Mouse (Mus musculus): Measurements from ENCODE around the gene Rbks. TPM values are rescaled to one million over a fixed set of nuclear protein-coding genes. Genes with fewer than 3 reads are reported as not detected.
A peak's percentile ranks its signal among the peaks of the same experiment; 100 is the strongest.

Gene Rbks
- total RNA-seq (2012; rRNA removed) = 2.1 and 2.2 TPM in 2 replicates

- H3K4me3 ChIP-seq (ENCODE audit: insufficient read depth in 1 of 2, low read depth in 1 of 2, low read length in 2 of 2, poor library complexity in 1 of 2, severe bottlenecking in 1 of 2) = peak within 1 kb of the TSS; percentile 90 to 98
- in situ Hi-C loops (cut with MboI; ENCODE audit: low sequenced_read_pairs in 2 of 2, unreplicated experiment in 2 of 2) = no loop called here
- no peaks in the 10 kb centered on the region for H3K4me1 ChIP-seq (ENCODE audit: control insufficient read depth in 2 of 2, insufficient read depth in 2 of 2, low read length in 2 of 2, poor library complexity in 1 of 2)
- TF ChIP-seq MAFK (IDR thresholded peaks at IDR 0.05; ENCODE audit: insufficient read depth, low read depth, low read length) (no peak), ZNF384 (IDR thresholded peaks at IDR 0.05; ENCODE audit: low read depth, low read length) (no peak), ZC3H11A (IDR thresholded peaks at IDR 0.05; ENCODE audit: borderline replicate concordance, low read depth, low read length) (no peak), CHD2 (IDR thresholded peaks at IDR 0.05; ENCODE audit: low read depth, low read length) (no peak), HCFC1 (IDR thresholded peaks at IDR 0.05; ENCODE audit: borderline replicate concordance, insufficient read depth, low read length) (no peak)
- H3K36me3 ChIP-seq (ENCODE audit: control insufficient read depth, insufficient read depth, low read length, poor library complexity, severe bottlenecking) = peaks cover 3% of the 10 kb centered on the region
- H3K27ac ChIP-seq (ENCODE audit: insufficient read depth, low read depth, low read length, poor library complexity, severe bottlenecking) = peak within 1 kb of the TSS; percentile 84
- DNase-seq (ENCODE audit: low read depth, low spot score) = no peak
- no peaks in the 10 kb centered on the region for H3K9me3 ChIP-seq (ENCODE audit: control insufficient read depth, insufficient read depth, low read depth, low read length)
- peak within 1 kb of the TSS; percentile 93 for H3K9ac ChIP-seq (ENCODE audit: insufficient read depth, low read depth, low read length, poor library complexity, severe bottlenecking)
Observed at GRCm38 (mm10) chr5:31696971-31697643, at the start of gene Rbks. Gene Rbks (minus strand): TSS chr5:31697627.

GRCm38 (mm10) chr5:31742521-31743031, 45.1 kb upstream of the Rbks start:
- TF ChIP-seq CHD2 (IDR thresholded peaks at IDR 0.05; ENCODE audit: low read depth, low read length) = no peak
- no peak for TF ChIP-seq HCFC1 (IDR thresholded peaks at IDR 0.05; ENCODE audit: borderline replicate concordance, insufficient read depth, low read length)
- no peak for TF ChIP-seq ZNF384 (IDR thresholded peaks at IDR 0.05; ENCODE audit: low read depth, low read length)
- TF ChIP-seq ZC3H11A (IDR thresholded peaks at IDR 0.05; ENCODE audit: borderline replicate concordance, low read depth, low read length) = no peak
- TF ChIP-seq MAFK (IDR thresholded peaks at IDR 0.05; ENCODE audit: insufficient read depth, low read depth, low read length) = no peak
- no peaks in the 10 kb centered on the region for H3K9me3 ChIP-seq (ENCODE audit: control insufficient read depth, insufficient read depth, low read depth, low read length)
- no peak for DNase-seq (ENCODE audit: low read depth, low spot score)
- no peak overlapping the region for H3K4me3 ChIP-seq (ENCODE audit: insufficient read depth in 1 of 2, low read depth in 1 of 2, low read length in 2 of 2, poor library complexity in 1 of 2, severe bottlenecking in 1 of 2)
- no peak overlapping the region for H3K27ac ChIP-seq (ENCODE audit: insufficient read depth, low read depth, low read length, poor library complexity, severe bottlenecking)
- no peaks in the 10 kb centered on the region for H3K36me3 ChIP-seq (ENCODE audit: control insufficient read depth, insufficient read depth, low read length, poor library complexity, severe bottlenecking)
- H3K4me1 ChIP-seq (ENCODE audit: control insufficient read depth in 2 of 2, insufficient read depth in 2 of 2, low read length in 2 of 2, poor library complexity in 1 of 2) = no peaks in the 10 kb centered on the region
- H3K9ac ChIP-seq (ENCODE audit: insufficient read depth, low read depth, low read length, poor library complexity, severe bottlenecking) = no peak overlapping the region
- in situ Hi-C loops (cut with MboI; ENCODE audit: low sequenced_read_pairs in 2 of 2, unreplicated experiment in 2 of 2) = no loop called here

- no peaks in the 10 kb centered on the region for H3K36me3 ChIP-seq (ENCODE audit: control insufficient read depth, insufficient read depth, low read length, poor library complexity, severe bottlenecking)
Observed at GRCm38 (mm10) chr5:31741931-31742330, 44.5 kb upstream of the Rbks start.

GRCm38 (mm10) chr5:31732644-31733338, 35.4 kb upstream of the Rbks start:
- peaks cover 2% of the 10 kb centered on the region; the same call in 1 of the 2 replicates for H3K36me3 ChIP-seq (ENCODE audit: control insufficient read depth, insufficient read depth, low read length, poor library complexity, severe bottlenecking)
- H3K4me1 ChIP-seq (ENCODE audit: control insufficient read depth in 2 of 2, insufficient read depth in 2 of 2, low read length in 2 of 2, poor library complexity in 1 of 2) = no peaks in the 10 kb centered on the region
- no peaks in the 10 kb centered on the region for H3K9me3 ChIP-seq (ENCODE audit: control insufficient read depth, insufficient read depth, low read depth, low read length)
- no peak overlapping the region for H3K9ac ChIP-seq (ENCODE audit: insufficient read depth, low read depth, low read length, poor library complexity, severe bottlenecking)
- in situ Hi-C loops (cut with MboI; ENCODE audit: low sequenced_read_pairs in 2 of 2, unreplicated experiment in 2 of 2) = no loop called here
- no peak for DNase-seq (ENCODE audit: low read depth, low spot score)
- H3K27ac ChIP-seq (ENCODE audit: insufficient read depth, low read depth, low read length, poor library complexity, severe bottlenecking) = no peak overlapping the region
- H3K4me3 ChIP-seq (ENCODE audit: insufficient read depth in 1 of 2, low read depth in 1 of 2, low read length in 2 of 2, poor library complexity in 1 of 2, severe bottlenecking in 1 of 2) = no peak overlapping the region
- no peak for TF ChIP-seq ZNF384 (IDR thresholded peaks at IDR 0.05; ENCODE audit: low read depth, low read length)
- TF ChIP-seq CHD2 (IDR thresholded peaks at IDR 0.05; ENCODE audit: low read depth, low read length) = no peak
- no peak for TF ChIP-seq MAFK (IDR thresholded peaks at IDR 0.05; ENCODE audit: insufficient read depth, low read depth, low read length)
- TF ChIP-seq HCFC1 (IDR thresholded peaks at IDR 0.05; ENCODE audit: borderline replicate concordance, insufficient read depth, low read length) = no peak
- TF ChIP-seq ZC3H11A (IDR thresholded peaks at IDR 0.05; ENCODE audit: borderline replicate concordance, low read depth, low read length) = no peak

More at GRCm38 (mm10) chr5:31741931-31742330, 44.5 kb upstream of the Rbks start:
- Histone ChIP-seq H3K4me3 (ENCODE audit: insufficient read depth in 1 of 2, low read depth in 1 of 2, low read length in 2 of 2, poor library complexity in 1 of 2, severe bottlenecking in 1 of 2) (no peak overlapping the region), H3K27ac (ENCODE audit: insufficient read depth, low read depth, low read length, poor library complexity, severe bottlenecking) (no peak overlapping the region), H3K9me3 (ENCODE audit: control insufficient read depth, insufficient read depth, low read depth, low read length) (no peaks in the 10 kb centered on the region), H3K9ac (ENCODE audit: insufficient read depth, low read depth, low read length, poor library complexity, severe bottlenecking) (no peak overlapping the region), H3K4me1 (ENCODE audit: control insufficient read depth in 2 of 2, insufficient read depth in 2 of 2, low read length in 2 of 2, poor library complexity in 1 of 2) (no peaks in the 10 kb centered on the region)
- TF ChIP-seq CHD2 (IDR thresholded peaks at IDR 0.05; ENCODE audit: low read depth, low read length) (no peak), ZC3H11A (IDR thresholded peaks at IDR 0.05; ENCODE audit: borderline replicate concordance, low read depth, low read length) (no peak), MAFK (IDR thresholded peaks at IDR 0.05; ENCODE audit: insufficient read depth, low read depth, low read length) (no peak), HCFC1 (IDR thresholded peaks at IDR 0.05; ENCODE audit: borderline replicate concordance, insufficient read depth, low read length) (no peak), ZNF384 (IDR thresholded peaks at IDR 0.05; ENCODE audit: low read depth, low read length) (no peak)
- DNase-seq (ENCODE audit: low read depth, low spot score) = no peak
- in situ Hi-C loops (cut with MboI; ENCODE audit: low sequenced_read_pairs in 2 of 2, unreplicated experiment in 2 of 2) = no loop called here
